21 mouse cellular contexts compared by ENCODE assay signal in genomic region chr5:119830611-119831010, GRCm38 (mm10). TPM values are rescaled to one million over a fixed set of nuclear protein-coding genes. Genes with fewer than 3 reads are reported as not detected.
DNase-seq lines count a peak whose midpoint lies in the region; ATAC-seq and TF ChIP-seq lines count a peak whose summit lies in the region.
"Had no signal": no experiment of that assay in that cellular context is flagged by ENCODE, and none has a peak within 500 bp of the region (broad histone marks: within the 10 kb centered on the region; RNA-seq: fewer than 3 reads in every experiment).

No protein-coding gene starts in this region.

- peaks cover 86% of the 10 kb centered on the region for H3K27me3 ChIP-seq in hindbrain, embryonic 11.5 days (ENCODE audit: control insufficient read depth, insufficient read depth, low read length)
- H3K27me3 ChIP-seq in hindbrain, embryonic 16.5 days (replicated peaks; ENCODE audit: control insufficient read depth, insufficient read depth, low read length) = peaks cover 73% of the 10 kb centered on the region
- H3K27me3 ChIP-seq in midbrain, embryonic 11.5 days (ENCODE audit: control insufficient read depth, insufficient read depth, low read length) = peaks cover 81% of the 10 kb centered on the region
- H3K27me3 ChIP-seq in midbrain, embryonic 14.5 days (ENCODE audit: control insufficient read depth, insufficient read depth, low read length) = peaks cover 86% of the 10 kb centered on the region
- H3K27me3 ChIP-seq in hindbrain, embryonic 14.5 days (ENCODE audit: control insufficient read depth, insufficient read depth, low read length) = peaks cover 97% of the 10 kb centered on the region

- H3K4me3 ChIP-seq in gastrocnemius, adult 2 months = peak overlapping the region; percentile 70
- no peak overlapping the region for H3K4me3 ChIP-seq in hindbrain, embryonic 11.5 days (ENCODE audit: low read depth, low read length)
- no peak overlapping the region for H3K4me3 ChIP-seq in hindbrain, embryonic 16.5 days (ENCODE audit: low read length)
- no peak overlapping the region for H3K4me3 ChIP-seq in midbrain, embryonic 11.5 days (ENCODE audit: low read depth, low read length)
- H3K4me3 ChIP-seq in midbrain, embryonic 14.5 days (replicated peaks; ENCODE audit: low read depth, low read length) = no peak overlapping the region
- no peak overlapping the region for H3K4me3 ChIP-seq in hindbrain, embryonic 14.5 days (replicated peaks; ENCODE audit: low read length)
- H3K4me3 ChIP-seq: forebrain, embryonic 15.5 days; midbrain, embryonic 15.5 days; neural tube, embryonic 12.5 days had no signal

- intact Hi-C loops in gastrocnemius, adult 2 months (cut with DNase I) = no loop called here

- no peak for ATAC-seq in hindbrain, embryonic 11.5 days (ENCODE audit: low FRiP score)
- ATAC-seq in hindbrain, embryonic 16.5 days = no peak
- no peak for ATAC-seq in midbrain, embryonic 11.5 days (ENCODE audit: low FRiP score)
- no peak for ATAC-seq in midbrain, embryonic 14.5 days (ENCODE audit: low FRiP score, low TSS enrichment)
- ATAC-seq in hindbrain, embryonic 14.5 days (ENCODE audit: low FRiP score) = no peak
- ATAC-seq: forebrain, embryonic 15.5 days; hindbrain, postnatal 0 days; midbrain, embryonic 15.5 days; Patski had no signal

- WGBS in hindbrain, embryonic 11.5 days = 5% methylated on average over 8 of the region's 8 CpGs
- WGBS in hindbrain, embryonic 16.5 days = 7% methylated on average over 8 of the region's 8 CpGs
- WGBS in midbrain, embryonic 11.5 days = 4% methylated on average over 8 of the region's 8 CpGs
- 4% methylated on average over 8 of the region's 8 CpGs for WGBS in midbrain, embryonic 14.5 days
- WGBS in hindbrain, embryonic 14.5 days = 4% methylated on average over 8 of the region's 8 CpGs

- TF ChIP-seq CTCF in gastrocnemius, adult 2 months (IDR thresholded peaks at IDR 0.05) = no peak

- H3K27ac ChIP-seq in gastrocnemius, adult 2 months = no peak overlapping the region
- H3K27ac ChIP-seq in hindbrain, embryonic 11.5 days (ENCODE audit: low read depth, low read length) = no peak overlapping the region
- H3K27ac ChIP-seq in hindbrain, embryonic 16.5 days (ENCODE audit: low read depth, low read length) = no peak overlapping the region
- no peak overlapping the region for H3K27ac ChIP-seq in midbrain, embryonic 11.5 days (ENCODE audit: low read depth, low read length)
- H3K27ac ChIP-seq in midbrain, embryonic 14.5 days (replicated peaks; ENCODE audit: low read depth, low read length) = no peak overlapping the region
- H3K27ac ChIP-seq in hindbrain, embryonic 14.5 days = no peak overlapping the region
- H3K27ac ChIP-seq: forebrain, embryonic 15.5 days; hindbrain, postnatal 0 days; layer of hippocampus, adult 2 months; midbrain, embryonic 15.5 days; neural tube, embryonic 12.5 days had no signal

- no peak overlapping the region for H3K9ac ChIP-seq in hindbrain, embryonic 11.5 days (ENCODE audit: low read depth, low read length)
- no peak overlapping the region for H3K9ac ChIP-seq in hindbrain, embryonic 16.5 days (ENCODE audit: low read depth, low read length)
- no peak overlapping the region for H3K9ac ChIP-seq in midbrain, embryonic 11.5 days (ENCODE audit: low read length)
- no peak overlapping the region for H3K9ac ChIP-seq in midbrain, embryonic 14.5 days (replicated peaks; ENCODE audit: low read length)
- no peak overlapping the region for H3K9ac ChIP-seq in hindbrain, embryonic 14.5 days
- H3K9ac ChIP-seq: forebrain, embryonic 15.5 days; midbrain, embryonic 15.5 days; neural tube, embryonic 12.5 days had no signal

- no peak overlapping the region for H3K4me2 ChIP-seq in hindbrain, embryonic 11.5 days (replicated peaks; ENCODE audit: low read depth, low read length)
- H3K4me2 ChIP-seq in hindbrain, embryonic 16.5 days (ENCODE audit: low read length) = no peak overlapping the region
- no peak overlapping the region for H3K4me2 ChIP-seq in midbrain, embryonic 11.5 days
- H3K4me2 ChIP-seq in midbrain, embryonic 14.5 days (ENCODE audit: low read length) = no peak overlapping the region
- no peak overlapping the region for H3K4me2 ChIP-seq in hindbrain, embryonic 14.5 days (replicated peaks)
- H3K4me2 ChIP-seq: forebrain, embryonic 15.5 days; midbrain, embryonic 15.5 days; neural tube, embryonic 12.5 days had no signal

- H3K4me1 ChIP-seq in hindbrain, embryonic 11.5 days (replicated peaks; ENCODE audit: control insufficient read depth, insufficient read depth, low read length) = no peaks in the 10 kb centered on the region
- H3K4me1 ChIP-seq in hindbrain, embryonic 16.5 days (ENCODE audit: control insufficient read depth, insufficient read depth, low read depth, low read length) = 0 out of 2 replicates have a peak, but pooled peaks cover 2% of the 10 kb centered on the region
- peaks cover 2% of the 10 kb centered on the region; the same call in 1 of the 2 replicates for H3K4me1 ChIP-seq in midbrain, embryonic 11.5 days (ENCODE audit: control insufficient read depth, insufficient read depth, low read length)
- H3K4me1 ChIP-seq in midbrain, embryonic 14.5 days (ENCODE audit: control insufficient read depth, insufficient read depth, low read length) = no peaks in the 10 kb centered on the region
- H3K4me1 ChIP-seq in hindbrain, embryonic 14.5 days (replicated peaks; ENCODE audit: control insufficient read depth, insufficient read depth, low read length) = no peaks in the 10 kb centered on the region

- no peaks in the 10 kb centered on the region for H3K36me3 ChIP-seq in hindbrain, embryonic 11.5 days (ENCODE audit: control insufficient read depth, insufficient read depth, low read length)
- H3K36me3 ChIP-seq in hindbrain, embryonic 16.5 days (ENCODE audit: control insufficient read depth, insufficient read depth, low read length) = no peaks in the 10 kb centered on the region
- no peaks in the 10 kb centered on the region for H3K36me3 ChIP-seq in midbrain, embryonic 11.5 days (ENCODE audit: control insufficient read depth, insufficient read depth, low read length)
- H3K36me3 ChIP-seq in midbrain, embryonic 14.5 days (ENCODE audit: control insufficient read depth, insufficient read depth, low read length) = no peaks in the 10 kb centered on the region
- H3K36me3 ChIP-seq in hindbrain, embryonic 14.5 days (replicated peaks; ENCODE audit: control insufficient read depth, insufficient read depth) = no peaks in the 10 kb centered on the region
- H3K36me3 ChIP-seq: forebrain, embryonic 15.5 days; midbrain, embryonic 15.5 days; neural tube, embryonic 12.5 days had no signal

- no peak for DNase-seq in gastrocnemius, adult 2 months
- DNase-seq in gastrocnemius, adult 8-10 months (ENCODE audit: low spot score in 2 of 2) = no peak
- DNase-seq in hindbrain, embryonic 11.5 days (ENCODE audit: low spot score) = peak; percentile 33
- DNase-seq in midbrain, embryonic 11.5 days (ENCODE audit: low spot score, missing footprints) = peak; percentile 93
- no peak for DNase-seq in midbrain, embryonic 14.5 days
- DNase-seq in urinary bladder, postnatal 10 days (ENCODE audit: low spot score) = no peak
- no peak for DNase-seq in hindbrain, embryonic 14.5 days (ENCODE audit: low spot score)
- DNase-seq: cerebellum, adult 11-12 months; gastrocnemius, postnatal 14 days; kidney, adult 9 months; thymus, postnatal 25 days had no signal

- H3K9me3 ChIP-seq in hindbrain, embryonic 11.5 days (ENCODE audit: control insufficient read depth, low read length) = no peaks in the 10 kb centered on the region
- no peaks in the 10 kb centered on the region for H3K9me3 ChIP-seq in hindbrain, embryonic 16.5 days (ENCODE audit: control insufficient read depth, low read length)
- H3K9me3 ChIP-seq in midbrain, embryonic 11.5 days (ENCODE audit: control insufficient read depth, low read length) = no peaks in the 10 kb centered on the region
- no peaks in the 10 kb centered on the region for H3K9me3 ChIP-seq in midbrain, embryonic 14.5 days (ENCODE audit: control insufficient read depth, low read length)
- H3K9me3 ChIP-seq in hindbrain, embryonic 14.5 days (ENCODE audit: control insufficient read depth, low read length) = no peaks in the 10 kb centered on the region
- H3K9me3 ChIP-seq: forebrain, embryonic 15.5 days; midbrain, embryonic 15.5 days; neural tube, embryonic 12.5 days had no signal

RNA-seq across cellular contexts. Expression of gene Tbx5, which starts 1.9 kb away (rescaled TPM):
- total RNA-seq in gastrocnemius, adult 2 months (2021) = under 1 TPM in 1 of 2 experiments, not detected in 1; 0.28 TPM
- under 1 TPM in 1 of 4 experiments, not detected in 3; 0.05 TPM for total RNA-seq in gastrocnemius, adult 8-10 months (2022)
- not detected in 2 replicates for polyA plus RNA-seq in hindbrain, embryonic 11.5 days (2014; fragmentation: Nextera tagmentation; extraction: Ambion mirVana)
- 0.05 and 0.11 TPM in 2 replicates for polyA plus RNA-seq in hindbrain, embryonic 16.5 days (2015; fragmentation: Nextera tagmentation; extraction: Ambion mirVana)
- not detected in 2 replicates for polyA plus RNA-seq in midbrain, embryonic 11.5 days (2014; fragmentation: Nextera tagmentation; extraction: Ambion mirVana)
- 0.11 TPM in 1 of 2 replicates, not detected in the other for polyA plus RNA-seq in midbrain, embryonic 14.5 days (2014; fragmentation: Nextera tagmentation; extraction: Ambion mirVana)
- 0.04 and 0.22 TPM in 2 replicates for polyA plus RNA-seq in hindbrain, embryonic 14.5 days (2014; fragmentation: Nextera tagmentation; extraction: Ambion mirVana)
- total RNA-seq: common myeloid progenitor, adult 5-6 weeks; hindbrain, postnatal 0 days; layer of hippocampus, adult 2 months; left cerebral cortex, adult 8-10 months had no signal
- polyA plus RNA-seq: forebrain, embryonic 15.5 days; liver, embryonic 16.5 days; neural tube, embryonic 12.5 days; Patski had no signal

Comparison
In these comparisons a context has a peak if more than half of its experiments do, and no peak if none do; other contexts are left out.
1. DNase-seq: peak in hindbrain, embryonic 11.5 days (single experiment) and midbrain, embryonic 11.5 days (single experiment); none in gastrocnemius, adult 2 months (single experiment), gastrocnemius, adult 8-10 months (0 of 2), midbrain, embryonic 14.5 days (single experiment), urinary bladder, postnatal 10 days (single experiment) and hindbrain, embryonic 14.5 days (single experiment).